ENCODE assay signal across 8 mouse cellular contexts in genomic region chr9:65196738-65197569, GRCm38 (mm10). TPM values are rescaled to one million over a fixed set of nuclear protein-coding genes. Genes with fewer than 3 reads are reported as not detected.
DNase-seq lines count a peak whose midpoint lies in the region; ATAC-seq and TF ChIP-seq lines count a peak whose summit lies in the region.

No protein-coding gene starts in this region.

- DNase-seq in MEL (ENCODE audit: low read depth, low spot score) = peak; percentile 94
- DNase-seq in cerebellum, adult 18-20 months = peak; percentile 90 to 97
- DNase-seq in forelimb bud, embryonic 11.5 days (ENCODE audit: low read depth, low spot score) = peak; percentile 92
- DNase-seq in layer of hippocampus, adult 9-10 months (ENCODE audit: low spot score) = peak; percentile 96
- peak; percentile 79 to 83 for DNase-seq in thymus, adult 18-20 months

- TF ChIP-seq RAD21 in MEL (IDR thresholded peaks at IDR 0.05; ENCODE audit: low read depth, low read length) = no peak

- H3K79me2 ChIP-seq in MEL (ENCODE audit: control insufficient read depth, insufficient read depth, low read length, poor library complexity) = no peaks in the 10 kb centered on the region; the same call in 1 of the 2 replicates

- H3K9me3 ChIP-seq in MEL (replicated peaks; ENCODE audit: insufficient read depth, low read length) = no peaks in the 10 kb centered on the region
- no peaks in the 10 kb centered on the region for H3K9me3 ChIP-seq in lung, embryonic 15.5 days

- WGBS in lung, embryonic 15.5 days = 12% methylated on average over 26 of the region's 26 CpGs
- WGBS in olfactory bulb, adult 2 months = 16% methylated on average over 26 of the region's 26 CpGs

- TF ChIP-seq CTCF in MEL (IDR thresholded peaks at IDR 0.05 in 2 of 3, conservative IDR thresholded peaks at IDR 0.05 in 1 of 3; ENCODE audit: control insufficient read depth in 1 of 3, insufficient read depth in 1 of 3, low read depth in 2 of 3, low read length in 3 of 3, poor library complexity in 1 of 3, severe bottlenecking in 1 of 3) = peak in 2 of 3 experiments; percentile 57 to 83; a peak in 4 of 6 replicates
- peak; percentile 77 for TF ChIP-seq CTCF in olfactory bulb, adult 2 months (IDR thresholded peaks at IDR 0.05; ENCODE audit: insufficient read depth, low read depth, low read length)

- ATAC-seq in hematopoietic stem cell, adult 5-6 weeks (replicated peaks in 1 of 2; ENCODE audit: insufficient read depth in 1 of 2, low FRiP score in 2 of 2, low TSS enrichment in 1 of 2, low read depth in 1 of 2, poor library complexity in 2 of 2, severe bottlenecking in 2 of 2) = peak; percentile 55 to 61; a peak in 3 of 4 replicates
- peak; percentile 84 for ATAC-seq in lung, embryonic 15.5 days (ENCODE audit: borderline replicate concordance, extremely low read depth, low FRiP score, low TSS enrichment)

- H3K36me3 ChIP-seq in MEL (ENCODE audit: control insufficient read depth in 1 of 2, insufficient read depth in 2 of 2, low read length in 2 of 2) = peaks cover 0 to 10% of the 10 kb centered on the region in 2 experiments; a peak in 2 of 4 replicates
- H3K36me3 ChIP-seq in lung, embryonic 15.5 days = no peaks in the 10 kb centered on the region

- H3K4me2 ChIP-seq in lung, embryonic 15.5 days = peak overlapping the region; percentile 21; the same call in 1 of the 2 replicates

- H3K4me3 ChIP-seq in MEL (ENCODE audit: control insufficient read depth in 1 of 2, insufficient read depth in 1 of 2, low read depth in 2 of 2, low read length in 2 of 2) = no peak overlapping the region
- peak overlapping the region; percentile 20 for H3K4me3 ChIP-seq in lung, embryonic 15.5 days
- H3K4me3 ChIP-seq in olfactory bulb, adult 2 months (ENCODE audit: insufficient read depth, low read depth, low read length) = no peak overlapping the region

- peak overlapping the region; percentile 63 for H3K9ac ChIP-seq in MEL (ENCODE audit: control insufficient read depth, low read depth, low read length, poor library complexity, severe bottlenecking)
- no peak overlapping the region; the same call in 1 of the 2 replicates for H3K9ac ChIP-seq in lung, embryonic 15.5 days

- TF ChIP-seq POLR2A in MEL (IDR thresholded peaks at IDR 0.05; ENCODE audit: control insufficient read depth in 1 of 2, insufficient read depth in 1 of 2, low read depth in 1 of 2, low read length in 2 of 2, poor library complexity in 1 of 2) = no peak
- TF ChIP-seq POLR2A in olfactory bulb, adult 2 months (IDR thresholded peaks at IDR 0.05; ENCODE audit: insufficient read depth, low read depth, low read length) = no peak

- peak overlapping the region; percentile 86 for H3K27ac ChIP-seq in MEL (ENCODE audit: control insufficient read depth, low read depth, low read length)
- peak overlapping the region; percentile 88 for H3K27ac ChIP-seq in lung, embryonic 15.5 days
- H3K27ac ChIP-seq in olfactory bulb, adult 2 months (ENCODE audit: insufficient read depth, low read depth, low read length) = no peak overlapping the region; the same call in 1 of the 2 replicates

- no peaks in the 10 kb centered on the region for H3K27me3 ChIP-seq in MEL (ENCODE audit: control insufficient read depth in 1 of 2, insufficient read depth in 2 of 2, low read length in 2 of 2)
- H3K27me3 ChIP-seq in lung, embryonic 15.5 days = no peaks in the 10 kb centered on the region

- TF ChIP-seq EP300 in MEL (IDR thresholded peaks at IDR 0.05; ENCODE audit: low read depth in 1 of 2, low read length in 2 of 2) = no peak

- peaks cover 0 to 31% of the 10 kb centered on the region in 2 experiments; a peak in 2 of 4 replicates for H3K4me1 ChIP-seq in MEL (ENCODE audit: control insufficient read depth in 1 of 2, insufficient read depth in 2 of 2, low read length in 2 of 2)
- peaks cover 37% of the 10 kb centered on the region for H3K4me1 ChIP-seq in lung, embryonic 15.5 days
- H3K4me1 ChIP-seq in olfactory bulb, adult 2 months (ENCODE audit: control insufficient read depth, insufficient read depth, low read length) = peaks cover 9% of the 10 kb centered on the region

TF ChIP-seq in MEL, 35 proteins besides CTCF, POLR2A, EP300 and RAD21:
- TF ChIP-seq TBP (IDR thresholded peaks at IDR 0.05; ENCODE audit: low read depth, low read length) = peak; percentile 93
- no peak for TF ChIP-seq MYC (IDR thresholded peaks at IDR 0.05; ENCODE audit: low read depth, low read length)

RNA-seq across cellular contexts. Expression of gene Parp16, which starts 1.8 kb away (rescaled TPM):
- total RNA-seq in MEL (2012; rRNA removed) = 1.3 and 1.4 TPM in 2 replicates
- polyA plus RNA-seq in MEL (2012; ENCODE audit: insufficient read depth in 1 of 2, insufficient read length in 2 of 2, low read depth in 1 of 2, low replicate concordance in 2 of 2, missing spikeins in 1 of 2) = 1 to 10 TPM in 1 of 2 experiments, not detected in 1; 5.1 TPM
- 7.6 and 9.6 TPM in 2 replicates for total RNA-seq in hematopoietic stem cell, adult 5-6 weeks (2017)
- polyA plus RNA-seq in lung, embryonic 15.5 days (2015; fragmentation: Nextera tagmentation; extraction: Ambion mirVana) = 5.4 and 5.6 TPM in 2 replicates
- not detected in 2 replicates for polyA plus RNA-seq in olfactory bulb, adult 2 months (2012; ENCODE audit: insufficient read depth, insufficient read length, low replicate concordance, missing spikeins)

RNA-seq across cellular contexts. Expression of gene Igdcc3, which starts 56.0 kb away (rescaled TPM):
- not detected in 2 replicates for total RNA-seq in MEL (2012; rRNA removed)
- polyA plus RNA-seq in MEL (2012; ENCODE audit: insufficient read depth in 1 of 2, insufficient read length in 2 of 2, low read depth in 1 of 2, low replicate concordance in 2 of 2, missing spikeins in 1 of 2) = not detected
- not detected in 2 replicates for total RNA-seq in hematopoietic stem cell, adult 5-6 weeks (2017)
- polyA plus RNA-seq in lung, embryonic 15.5 days (2015; fragmentation: Nextera tagmentation; extraction: Ambion mirVana) = 1.8 and 2.0 TPM in 2 replicates
- not detected in 2 replicates for polyA plus RNA-seq in olfactory bulb, adult 2 months (2012; ENCODE audit: insufficient read depth, insufficient read length, low replicate concordance, missing spikeins)
